Mouse (Mus musculus) heart, embryonic 14.5 days (tissue): ENCODE results near the gene Aunip. TPM values are rescaled to one million over a fixed set of nuclear protein-coding genes. Genes with fewer than 3 reads are reported as not detected.
"Not testable (repeated sequence)": the region's sequence is repeated elsewhere in the genome, so short reads cannot be mapped to it uniquely, and the experiment has no call there.

Experiments used
- ATAC-seq: fragments of 200-750 bp; cut with Nextera tagmentation; 2 replicates; pipeline ENCODE4 v1.8.0; 2017; ENCODE audit warnings: low read depth, moderate TSS enrichment; ENCODE audit not compliant: insufficient number of reproducible peaks, insufficient read depth, low FRiP score
- H3K27ac ChIP-seq, 2 experiments: fragments of 200-500 bp in 1 of 2; fragments of 300-500 bp in 1 of 2; sonication (generic) in 1 of 2; replicated peaks in 1 of 2; 2 replicates each; pipeline ENCODE4 v1.5.1; 2012 to 2014; ENCODE audit warnings: low read depth in 2 of 2, low read length in 2 of 2, control low read depth in 1 of 2, mild to moderate bottlenecking in 1 of 2, mixed read lengths in 1 of 2; ENCODE audit not compliant: control insufficient read depth in 1 of 2, insufficient read depth in 1 of 2
- H3K27me3 ChIP-seq: fragments of 300-500 bp; sonication (generic); 2 replicates; pipeline ENCODE4 v1.6.1; 2014; ENCODE audit warnings: mild to moderate bottlenecking, low read length, control low read depth; ENCODE audit not compliant: control insufficient read depth, insufficient read depth
- H3K36me3 ChIP-seq: fragments of 300-500 bp; sonication (generic); 2 replicates; pipeline ENCODE4 v1.6.1; 2014; ENCODE audit warnings: mild to moderate bottlenecking, control low read depth, low read length, mixed read lengths; ENCODE audit not compliant: control insufficient read depth, insufficient read depth
- H3K4me1 ChIP-seq, 2 experiments: fragments of 200-500 bp in 1 of 2; fragments of 300-500 bp in 1 of 2; sonication (generic) in 1 of 2; 2 replicates each; pipeline ENCODE4 v1.6.1; 2012 to 2014; ENCODE audit warnings: low read length in 2 of 2, control low read depth in 1 of 2, mixed read lengths in 1 of 2; ENCODE audit not compliant: control insufficient read depth in 2 of 2, insufficient read depth in 2 of 2
- H3K4me2 ChIP-seq: fragments of 300-500 bp; sonication (generic); 2 replicates; pipeline ENCODE4 v1.6.1; 2014; ENCODE audit warnings: mild to moderate bottlenecking, low read length
- H3K4me3 ChIP-seq, 2 experiments: fragments of 200-500 bp in 1 of 2; fragments of 300-500 bp in 1 of 2; sonication (generic) in 1 of 2; 2 replicates each; pipeline ENCODE4 v1.5.1; 2012 to 2014; ENCODE audit warnings: low read length in 2 of 2, mild to moderate bottlenecking in 2 of 2, control low read depth in 1 of 2, low read depth in 1 of 2, moderate library complexity in 1 of 2; ENCODE audit not compliant: control insufficient read depth in 1 of 2, insufficient read depth in 1 of 2
- H3K9ac ChIP-seq: fragments of 300-500 bp; sonication (generic); 2 replicates; pipeline ENCODE4 v1.6.1; 2014; ENCODE audit warnings: mild to moderate bottlenecking, low read length
- H3K9me3 ChIP-seq: fragments of 300-500 bp; sonication (generic); 2 replicates; pipeline ENCODE4 v1.6.1; 2016; ENCODE audit warnings: low read length, control low read depth; ENCODE audit not compliant: control insufficient read depth
- WGBS: fragments of 180-500 bp; shearing (Covaris S2); extraction: QIAGEN DNeasy Blood & Tissue Kit; methylation state at CpG from one replicate; pipeline ENCODE4 v1.1.7; 2014; 5-methylcytosine and 5-hydroxymethylcytosine counted together
- polyA plus RNA-seq: library from polyadenylated mRNA; unstranded; fragments of >200 nt; fragmentation: Nextera tagmentation; extraction: Ambion mirVana; gene quantifications from 2 replicates; pipeline ENCODE4 v1.2.1, GENCODE M21; 2014

Aunip gene
- polyA plus RNA-seq, 1 experiment from 2014 or later, result 3.2 TPM

GRCm38 (mm10) chr4:134495546-134495923 lies 15.3 kb upstream of the Aunip start:
- Histone ChIP-seq H3K4me1 (peaks cover 38 to 44% of the 10 kb centered on the region in 2 experiments), H3K4me2 (no peak overlapping the region), H3K9me3 (peaks cover under 1% of the 10 kb centered on the region; the same call in 1 of the 2 replicates), H3K9ac (no peak overlapping the region), H3K27me3 (no peaks in the 10 kb centered on the region), H3K27ac (peak overlapping the region; percentile 21 to 82; a peak in 3 of 4 replicates), H3K4me3 (no peak overlapping the region), H3K36me3 (no peaks in the 10 kb centered on the region)
- WGBS, result 61% methylated on average over 5 of the region's 5 CpGs
- no peak for ATAC-seq

- H3K4me1 ChIP-seq, result peaks cover 38 to 44% of the 10 kb centered on the region in 2 experiments
- H3K9me3 ChIP-seq, result no peaks in the 10 kb centered on the region
- 1% methylated on average over 35 of the region's 35 CpGs for WGBS
- no peaks in the 10 kb centered on the region for H3K27me3 ChIP-seq
- H3K36me3 ChIP-seq, result no peaks in the 10 kb centered on the region
- H3K4me2 ChIP-seq, result peak within 1 kb of the TSS; percentile 87
- H3K27ac ChIP-seq, result peak within 1 kb of the TSS; percentile 82 to 88
- H3K9ac ChIP-seq, result peak within 1 kb of the TSS; percentile 76
- peak within 1 kb of the TSS; percentile 49 to 57 for H3K4me3 ChIP-seq
- peak; percentile 65 for ATAC-seq
Observed at GRCm38 (mm10) chr4:134496595-134497210, 14.1 kb upstream of the Aunip start, which contains the start of gene Paqr7. Gene Paqr7, plus strand, starts transcription at chr4:134496697.

GRCm38 (mm10) chr4:134497223-134497622 lies 13.6 kb upstream of the Aunip start:
- Histone ChIP-seq H3K9ac (peak overlapping the region; percentile 76), H3K4me1 (peaks cover 38 to 44% of the 10 kb centered on the region in 2 experiments), H3K36me3 (no peaks in the 10 kb centered on the region), H3K9me3 (no peaks in the 10 kb centered on the region), H3K4me3 (peak overlapping the region; percentile 49 to 57), H3K27me3 (no peaks in the 10 kb centered on the region), H3K4me2 (peak overlapping the region; percentile 87), H3K27ac (peak overlapping the region; percentile 82 to 88)
- 0 out of 2 replicates have a peak, but pooled peaks have one; percentile 5 for ATAC-seq
- 10% methylated on average over 6 of the region's 6 CpGs for WGBS

GRCm38 (mm10) chr4:134497986-134498731 lies 12.6 kb upstream of the Aunip start:
- peak overlapping the region; percentile 87; the same call in 1 of the 2 replicates for H3K4me2 ChIP-seq
- H3K4me1 ChIP-seq, result peaks cover 38 to 44% of the 10 kb centered on the region in 2 experiments
- H3K36me3 ChIP-seq, result no peaks in the 10 kb centered on the region
- WGBS, result 57% methylated on average over 12 of the region's 12 CpGs
- no peak overlapping the region for H3K4me3 ChIP-seq
- H3K27me3 ChIP-seq, result no peaks in the 10 kb centered on the region
- no peaks in the 10 kb centered on the region for H3K9me3 ChIP-seq
- no peak overlapping the region for H3K27ac ChIP-seq
- no peak overlapping the region for H3K9ac ChIP-seq
- ATAC-seq, result no peak

- H3K4me1 ChIP-seq, result peaks cover 38 to 44% of the 10 kb centered on the region in 2 experiments
- not testable (repeated sequence) for H3K4me2 ChIP-seq, H3K27ac ChIP-seq, H3K9ac ChIP-seq, H3K27me3 ChIP-seq, H3K9me3 ChIP-seq, H3K36me3 ChIP-seq, H3K4me3 ChIP-seq, ATAC-seq
- 73% methylated on average over 6 of the region's 6 CpGs for WGBS
Observed at GRCm38 (mm10) chr4:134498983-134499382, 11.8 kb upstream of the Aunip start.

- Histone ChIP-seq H3K9me3 (no peaks in the 10 kb centered on the region), H3K4me2 (no peak overlapping the region), H3K36me3 (no peaks in the 10 kb centered on the region), H3K4me3 (no peak overlapping the region), H3K27ac (no peak overlapping the region), H3K4me1 (peaks cover 20 to 24% of the 10 kb centered on the region in 2 experiments), H3K9ac (no peak overlapping the region), H3K27me3 (no peaks in the 10 kb centered on the region)
- WGBS, result 87% methylated on average over 6 of the region's 6 CpGs
- no peak for ATAC-seq
Observed at GRCm38 (mm10) chr4:134501095-134501494, 9.7 kb upstream of the Aunip start.

GRCm38 (mm10) chr4:134503686-134504357 lies 7.0 kb upstream of the Aunip start:
- H3K27ac ChIP-seq, result no peak overlapping the region
- H3K4me3 ChIP-seq, result no peak overlapping the region
- no peaks in the 10 kb centered on the region for H3K27me3 ChIP-seq
- H3K9me3 ChIP-seq, result no peaks in the 10 kb centered on the region
- 76% methylated on average over 4 of the region's 4 CpGs for WGBS
- H3K4me1 ChIP-seq, result no peaks in the 10 kb centered on the region; a peak in 1 of 4 replicates
- no peak overlapping the region for H3K9ac ChIP-seq
- ATAC-seq, result no peak
- peaks cover 13% of the 10 kb centered on the region for H3K36me3 ChIP-seq
- no peak overlapping the region for H3K4me2 ChIP-seq
